Mouse (Mus musculus): Measurements from ENCODE around the gene Cd68. TPM values are rescaled to one million over a fixed set of nuclear protein-coding genes. Genes with fewer than 3 reads are reported as not detected.

Gene Cd68
- total and polyA plus RNA-seq, 3 experiments, result 82.2 to 343 (median 122) TPM

DNA sequence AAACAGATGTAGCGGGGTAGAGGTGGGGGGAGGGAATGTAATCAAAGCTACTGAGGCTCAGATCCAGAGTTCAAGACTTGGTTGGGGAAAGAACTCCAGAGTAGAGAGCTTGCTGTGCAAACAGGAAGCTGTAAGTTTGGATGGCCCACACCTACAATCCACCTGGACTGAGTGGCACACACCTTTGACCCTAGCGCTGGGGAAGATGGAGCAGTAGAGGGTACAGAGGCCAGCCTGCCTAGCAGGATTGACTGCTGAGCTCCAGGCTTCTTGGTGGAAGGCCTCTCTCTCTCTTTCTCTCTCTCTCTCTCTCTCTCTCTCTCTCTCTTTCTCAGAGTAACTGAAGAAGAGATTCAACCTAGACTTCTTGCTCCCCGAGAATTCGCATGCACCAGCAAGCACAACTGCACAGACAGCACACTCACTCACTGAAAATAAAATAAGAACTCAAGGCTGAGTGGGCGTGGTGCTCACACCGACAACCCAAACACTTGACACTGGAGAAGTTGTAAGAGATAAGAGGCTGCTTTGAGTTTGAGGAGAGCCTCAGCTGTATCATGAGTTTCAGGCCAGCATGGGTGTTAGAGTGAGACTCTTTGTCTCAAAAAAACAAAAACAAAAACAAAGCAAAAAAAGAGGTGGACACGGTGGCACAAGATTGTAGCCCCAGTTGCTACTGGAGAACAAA, 45.4 kb downstream of the Cd68 start:
- no peak for DNase-seq (ENCODE audit: extremely low read depth)
- H3K4me2 ChIP-seq (ENCODE audit: insufficient read depth, low read depth, poor library complexity, severe bottlenecking), result no peak overlapping the region
- no peaks in the 10 kb centered on the region for H3K36me3 ChIP-seq (replicated peaks in 1 of 2; ENCODE audit: control insufficient read depth in 1 of 2, insufficient read depth in 1 of 2, low read length in 1 of 2)
- dilution Hi-C loops (cut with MboI; ENCODE audit: extremely low pct_ligation_motif_present, extremely low pct_unique_long_range_greater_than_20kb, low sequenced_read_pairs) (no loop called here), in situ Hi-C loops (cut with MboI; ENCODE audit: low pct_ligation_motif_present, low pct_unique_long_range_greater_than_20kb, low sequenced_read_pairs) (no loop called here)
- TF ChIP-seq KAT2A (IDR thresholded peaks at IDR 0.05; ENCODE audit: insufficient replicate concordance, low read length) (no peak), NELFE (IDR thresholded peaks at IDR 0.05; ENCODE audit: low read depth, low read length) (no peak), ETS1 (conservative IDR thresholded peaks at IDR 0.05; ENCODE audit: low read depth, low read length) (no peak), MXI1 (IDR thresholded peaks at IDR 0.05; ENCODE audit: low read depth, low read length) (no peak), ZC3H11A (IDR thresholded peaks at IDR 0.05; ENCODE audit: low read depth, low read length) (no peak), BHLHE40 (IDR thresholded peaks at IDR 0.05; ENCODE audit: low read depth, low read length) (no peak), POLR2A (IDR thresholded peaks at IDR 0.05; ENCODE audit: low read depth, low read length) (no peak)
- no peaks in the 10 kb centered on the region for H3K79me2 ChIP-seq (replicated peaks; ENCODE audit: control insufficient read depth, extremely low read depth, insufficient read depth, poor library complexity, severe bottlenecking)
- H3K4me1 ChIP-seq (ENCODE audit: control insufficient read depth in 1 of 2, insufficient read depth in 2 of 2), result no peaks in the 10 kb centered on the region
- H3K27ac ChIP-seq (ENCODE audit: insufficient read depth, low read depth), result no peak overlapping the region
- H3K4me3 ChIP-seq (replicated peaks in 1 of 3; ENCODE audit: low read depth in 2 of 3, low read length in 2 of 3, poor library complexity in 1 of 3), result no peak overlapping the region
- no peaks in the 10 kb centered on the region for H3K9me3 ChIP-seq (replicated peaks; ENCODE audit: low read length)
- H3K27me3 ChIP-seq (replicated peaks), result peaks cover 58% of the 10 kb centered on the region
- H3K9ac ChIP-seq (ENCODE audit: insufficient read depth, low read depth), result no peak overlapping the region

DNA sequence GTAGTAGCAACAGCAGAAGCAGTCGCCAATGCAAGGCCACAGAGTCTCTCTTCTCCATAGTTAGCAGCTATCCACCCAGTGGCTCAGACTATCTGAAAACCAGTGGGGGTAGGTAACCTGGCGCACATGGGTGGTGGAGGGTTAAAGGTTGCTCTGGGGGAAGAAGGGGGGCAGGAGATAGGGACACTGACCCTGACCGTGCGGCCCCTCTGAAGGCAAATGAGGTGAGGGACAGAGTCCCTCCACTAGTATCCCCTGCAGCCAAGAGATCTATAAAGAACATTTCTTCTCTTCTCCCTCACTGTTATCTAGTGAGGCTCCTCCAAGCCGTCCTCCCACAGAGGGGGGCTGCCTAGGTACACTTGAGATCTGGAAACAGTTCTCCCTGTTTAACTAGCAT, 48.1 kb downstream of the Cd68 start, which contains the start of gene Shbg:
Gene Shbg, minus strand, starts transcription at position 101 of the 400 bp plus-strand sequence.
- DNase-seq (ENCODE audit: extremely low read depth), result no peak
- Histone ChIP-seq H3K4me2 (ENCODE audit: insufficient read depth, low read depth, poor library complexity, severe bottlenecking) (no peak within 1 kb of the TSS), H3K4me1 (ENCODE audit: control insufficient read depth in 1 of 2, insufficient read depth in 2 of 2) (peaks cover 0 to 11% of the 10 kb centered on the region in 2 experiments; a peak in 3 of 4 replicates), H3K36me3 (replicated peaks in 1 of 2; ENCODE audit: control insufficient read depth in 1 of 2, insufficient read depth in 1 of 2, low read length in 1 of 2) (no peaks in the 10 kb centered on the region), H3K27ac (ENCODE audit: insufficient read depth, low read depth) (no peak within 1 kb of the TSS), H3K9me3 (replicated peaks; ENCODE audit: low read length) (no peaks in the 10 kb centered on the region), H3K27me3 (replicated peaks) (peaks cover 75% of the 10 kb centered on the region), H3K79me2 (replicated peaks; ENCODE audit: control insufficient read depth, extremely low read depth, insufficient read depth, poor library complexity, severe bottlenecking) (no peaks in the 10 kb centered on the region), H3K9ac (ENCODE audit: insufficient read depth, low read depth) (no peak within 1 kb of the TSS), H3K4me3 (replicated peaks in 1 of 3; ENCODE audit: low read depth in 2 of 3, low read length in 2 of 3, poor library complexity in 1 of 3) (no peak within 1 kb of the TSS)
- in situ Hi-C loops (cut with MboI; ENCODE audit: low pct_ligation_motif_present, low pct_unique_long_range_greater_than_20kb, low sequenced_read_pairs), result loop anchor here (5.0 kb wide), 1 partner anchor 76 kb away; no protein-coding TSS in a partner anchor
- no peak for TF ChIP-seq NELFE (IDR thresholded peaks at IDR 0.05; ENCODE audit: low read depth, low read length)
- TF ChIP-seq MAFK (IDR thresholded peaks at IDR 0.05; ENCODE audit: insufficient replicate concordance, low read length), result no peak
- TF ChIP-seq ETS1 (conservative IDR thresholded peaks at IDR 0.05; ENCODE audit: low read depth, low read length), result no peak
- no peak for TF ChIP-seq TBP (conservative IDR thresholded peaks at IDR 0.05; ENCODE audit: low read depth, low read length)
- TF ChIP-seq MXI1 (IDR thresholded peaks at IDR 0.05; ENCODE audit: low read depth, low read length), result no peak
- TF ChIP-seq POLR2A (IDR thresholded peaks at IDR 0.05; ENCODE audit: low read depth, low read length), result no peak
- no peak for TF ChIP-seq PAX5 (IDR thresholded peaks at IDR 0.05; ENCODE audit: low read length)
- no peak for TF ChIP-seq ELF1 (IDR thresholded peaks at IDR 0.05; ENCODE audit: low read depth, low read length)
- no peak for TF ChIP-seq CTCF (conservative IDR thresholded peaks at IDR 0.05 in 1 of 2, IDR thresholded peaks at IDR 0.05 in 1 of 2; ENCODE audit: low read depth in 2 of 2, low read length in 2 of 2)
- no peak for TF ChIP-seq TCF12 (IDR thresholded peaks at IDR 0.05; ENCODE audit: low read depth, low read length)
- TF ChIP-seq RCOR1 (conservative IDR thresholded peaks at IDR 0.05; ENCODE audit: low read depth, low read length), result no peak
- no peak for TF ChIP-seq MYC (IDR thresholded peaks at IDR 0.05; ENCODE audit: low read depth, low read length)
- dilution Hi-C loops (cut with MboI; ENCODE audit: extremely low pct_ligation_motif_present, extremely low pct_unique_long_range_greater_than_20kb, low sequenced_read_pairs), result no loop called here

All from CH12.LX (cell line).